Mouse (Mus musculus) brain, adult 2 months (tissue): ENCODE measurements at regions not wholly inside any gene's neighbourhood (a gene's known extent, or its start where the extent isn't known, plus 50 kb on each side); places are given as distances from the start of the nearest gene placed in this dataset.

Experiments
- DNase-seq: peaks from one replicate; pipeline ENCODE4 v3.0.0; 2011; ENCODE audit warnings: low read depth, low spot score

DNA sequence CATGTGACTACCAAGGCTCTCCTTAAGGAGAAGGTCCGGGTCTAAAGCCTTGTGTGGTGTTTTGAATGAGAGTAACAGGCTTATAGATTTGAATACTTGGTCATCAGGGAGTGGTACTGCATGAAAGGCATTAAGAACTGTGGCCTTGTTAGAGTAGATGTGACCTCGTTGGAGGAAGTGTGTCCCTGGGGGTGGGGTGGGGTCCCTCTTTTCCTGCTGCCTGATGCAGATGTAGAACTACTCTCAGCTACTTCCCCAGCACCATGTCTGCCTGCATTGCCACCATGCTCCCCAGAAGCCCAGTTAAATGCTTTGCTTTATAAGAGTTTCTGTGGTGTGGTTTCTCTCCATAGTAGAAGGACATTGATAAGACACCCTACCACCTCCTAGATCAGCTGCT is 367.9 kb downstream of the Cbln4 start:
- no peak for DNase-seq

- no peak for DNase-seq
These were observed 372.2 kb downstream of the Cbln4 start for GRCm38 (mm10) chr2:171670945-171671547.

DNA sequence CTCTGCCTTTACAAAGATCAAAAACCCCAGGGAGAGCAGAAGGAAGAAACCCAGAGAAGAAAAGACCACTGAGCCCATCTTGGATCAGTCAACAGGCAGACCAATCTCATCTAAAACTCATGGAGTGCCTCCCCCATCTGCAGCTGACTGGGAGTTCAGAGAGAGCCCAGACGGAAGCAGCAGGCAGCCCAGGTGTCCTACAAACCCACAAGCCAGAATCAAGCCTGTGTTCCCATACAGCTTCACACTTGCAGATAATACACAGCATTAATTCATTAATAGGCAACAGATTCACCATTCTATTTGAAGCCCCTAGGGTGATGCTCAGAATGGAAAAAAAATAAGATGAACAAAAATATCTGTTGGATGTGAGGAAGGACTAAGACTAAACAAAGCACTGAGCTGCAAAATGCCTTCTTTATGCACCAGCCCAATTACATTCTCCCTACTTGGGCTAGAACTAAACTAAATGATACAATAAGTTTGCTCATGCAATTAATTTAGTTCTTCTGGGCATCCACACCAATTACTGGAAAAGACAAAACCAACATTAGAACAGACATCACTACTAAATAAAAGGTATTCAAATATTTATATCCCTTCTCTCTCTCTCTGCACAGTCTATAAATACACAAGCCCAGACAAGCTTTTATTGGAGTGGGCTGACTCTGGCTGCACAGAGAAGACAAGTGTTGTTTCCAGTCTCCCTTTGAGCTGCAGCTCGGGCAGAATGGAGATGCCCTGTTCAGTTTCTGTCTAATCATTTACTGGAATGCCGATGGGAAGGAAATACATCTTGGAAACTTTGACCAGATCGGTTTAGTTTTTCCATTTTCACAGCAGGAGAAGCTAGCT is 374.2 kb downstream of the Cbln4 start:
- DNase-seq: peak; percentile 25

- DNase-seq: no peak
These were observed 380.7 kb downstream of the Cbln4 start for GRCm38 (mm10) chr2:171662571-171662970.

DNA sequence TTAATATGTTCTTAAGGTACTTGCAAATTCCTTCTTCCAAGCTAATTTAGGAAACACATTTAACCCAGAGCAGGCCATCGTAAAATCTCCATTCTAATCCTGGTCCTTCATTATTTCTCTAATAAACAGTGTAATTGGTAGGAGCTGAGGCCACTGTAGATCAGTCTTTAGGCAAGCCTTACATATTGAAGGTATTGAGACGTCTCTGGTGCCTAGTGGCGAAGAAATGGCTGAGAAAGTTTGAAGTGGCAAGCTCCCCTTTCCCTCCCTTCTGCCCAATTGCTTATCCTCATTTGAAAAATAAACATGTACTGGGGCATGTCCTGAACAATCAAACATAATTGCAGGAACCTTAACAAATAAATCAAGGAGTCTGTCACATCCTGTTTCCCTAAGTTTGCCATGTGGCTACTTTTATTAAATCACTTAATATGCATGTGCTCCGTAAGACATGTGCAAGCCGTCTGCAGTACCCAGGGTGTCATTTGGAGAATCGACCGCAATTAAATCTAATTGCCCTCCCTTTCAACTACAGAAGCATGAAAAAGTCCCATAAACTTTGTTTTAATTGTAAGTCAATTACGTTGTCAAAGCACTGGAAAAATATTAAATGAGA is 381.3 kb downstream of the Cbln4 start:
- DNase-seq: no peak

DNA sequence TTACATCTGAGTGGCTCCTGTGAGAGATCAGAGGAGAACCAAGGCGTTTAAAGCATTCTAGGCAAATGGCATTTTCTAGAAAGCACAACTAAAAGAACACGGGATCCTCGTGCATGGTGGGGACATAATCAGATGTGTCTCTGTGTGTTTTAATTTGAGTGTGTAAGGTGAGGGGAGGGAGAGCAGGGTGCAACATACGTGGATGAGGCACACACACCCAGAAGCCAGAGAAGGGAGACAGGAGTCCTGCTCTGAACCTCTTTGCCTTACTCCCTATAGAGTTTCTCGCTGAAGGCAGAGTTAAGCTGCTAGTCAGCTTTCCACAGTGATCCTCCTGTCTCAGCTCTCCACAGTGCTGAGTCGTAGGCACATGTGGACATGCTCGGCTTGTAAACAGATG is 386.1 kb downstream of the Cbln4 start:
- no peak for DNase-seq

DNA sequence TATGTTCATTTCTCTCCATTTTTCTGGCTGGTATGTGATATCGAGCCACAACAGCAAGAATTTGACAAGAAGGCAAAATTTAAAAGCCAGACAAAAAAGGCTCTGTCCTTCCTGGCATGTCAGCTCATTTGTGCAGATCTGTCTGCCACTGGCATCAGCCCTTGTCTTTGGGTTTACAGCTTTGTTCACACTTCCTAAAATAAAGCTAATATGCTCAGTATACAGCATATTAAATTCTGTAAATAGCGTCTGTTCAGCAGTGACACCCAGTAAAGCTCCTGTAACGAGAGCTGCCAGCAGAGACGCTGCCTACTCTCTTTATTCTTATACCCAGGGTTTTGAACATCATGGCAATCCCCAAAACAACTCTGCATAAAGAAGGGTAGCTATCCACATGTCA is 401.5 kb downstream of the Cbln4 start:
- DNase-seq: no peak

- no peak for DNase-seq
These were observed 402.8 kb downstream of the Cbln4 start for GRCm38 (mm10) chr2:171640478-171640877.

- DNase-seq: no peak
These were observed 404.3 kb downstream of the Cbln4 start for GRCm38 (mm10) chr2:171638931-171639330.

DNA sequence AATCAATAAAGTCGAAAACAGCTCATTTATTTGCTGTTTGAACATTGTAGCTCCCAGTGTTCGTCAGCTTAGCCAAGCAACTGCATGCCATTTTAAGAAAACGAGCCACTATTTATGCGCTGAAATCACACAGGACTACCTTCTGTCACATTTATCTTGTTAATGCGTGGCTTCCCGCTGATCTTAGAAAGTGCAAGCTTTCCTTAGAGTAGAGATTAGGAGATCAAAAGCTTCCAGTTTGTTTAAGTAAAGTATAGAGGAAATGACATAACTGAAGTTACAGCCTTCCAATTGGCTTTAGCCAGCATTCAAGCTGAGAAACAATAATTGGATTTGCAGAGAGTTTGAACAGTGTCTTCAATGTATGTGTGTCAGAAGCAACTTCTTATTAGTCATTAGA is 406.4 kb downstream of the Cbln4 start:
- DNase-seq: no peak

DNA sequence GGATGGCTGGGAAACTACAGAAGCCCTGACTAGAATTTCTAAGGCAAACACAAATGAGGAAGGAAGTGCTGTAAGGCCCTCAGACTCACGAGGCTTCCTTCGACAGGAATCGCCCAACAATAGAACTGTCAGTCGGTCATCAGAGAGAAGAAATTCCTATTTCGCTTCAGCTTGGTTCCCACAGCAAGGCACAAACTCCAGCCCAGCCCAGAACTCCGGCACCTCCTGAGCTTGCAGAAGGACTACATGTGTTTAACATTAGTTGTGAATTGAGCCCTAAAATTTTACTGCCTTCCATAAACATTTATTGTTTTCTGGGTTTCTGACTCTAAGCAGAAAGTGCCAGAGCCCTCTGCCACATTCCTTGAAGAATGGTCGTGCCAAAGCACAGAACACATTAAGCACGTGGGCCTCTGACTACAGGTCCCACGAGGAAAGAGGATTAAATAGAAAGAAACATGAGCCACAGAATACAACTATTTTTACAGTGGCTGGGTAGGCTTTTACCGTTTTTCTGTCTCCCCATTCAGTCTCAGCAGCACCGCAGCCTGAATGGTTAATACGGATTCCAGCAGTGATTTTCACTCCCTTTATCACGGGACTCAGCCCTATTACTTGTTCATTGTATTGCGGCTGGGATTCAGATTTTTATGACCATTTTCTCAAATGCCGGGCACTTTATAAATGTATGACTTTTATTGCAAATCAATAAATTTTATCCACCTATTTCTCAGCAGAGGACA is 409.7 kb downstream of the Cbln4 start:
- DNase-seq: no peak

DNA sequence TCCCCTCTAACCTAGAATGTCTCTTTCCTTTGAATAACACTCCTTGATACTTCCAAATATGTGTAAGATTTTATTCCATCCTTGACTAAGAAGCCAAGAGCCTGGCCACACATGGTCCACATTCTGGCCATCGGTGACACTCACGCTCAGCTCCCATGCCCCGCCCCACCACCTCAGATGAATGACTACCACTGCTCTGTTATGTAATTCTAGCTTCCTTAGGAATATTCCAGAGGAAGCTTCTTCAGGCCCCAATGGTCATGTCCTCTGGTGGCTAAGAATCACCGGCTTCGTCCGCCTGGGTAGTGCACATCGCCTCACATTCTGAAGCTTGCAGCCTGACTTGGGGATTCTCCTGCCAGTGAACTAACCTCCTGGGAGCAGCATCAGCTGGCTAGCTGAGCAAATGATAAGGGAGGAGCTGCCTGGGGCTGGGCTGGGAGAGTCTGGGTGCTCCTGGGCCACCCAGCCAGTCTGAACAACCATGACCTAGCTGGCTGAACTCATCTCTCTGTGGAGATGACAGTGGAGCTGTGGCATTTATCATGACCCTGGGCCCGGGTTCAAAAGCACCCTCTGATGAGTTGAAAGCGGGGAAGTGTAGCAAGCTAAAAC is 413.1 kb downstream of the Cbln4 start:
- no peak for DNase-seq

DNA sequence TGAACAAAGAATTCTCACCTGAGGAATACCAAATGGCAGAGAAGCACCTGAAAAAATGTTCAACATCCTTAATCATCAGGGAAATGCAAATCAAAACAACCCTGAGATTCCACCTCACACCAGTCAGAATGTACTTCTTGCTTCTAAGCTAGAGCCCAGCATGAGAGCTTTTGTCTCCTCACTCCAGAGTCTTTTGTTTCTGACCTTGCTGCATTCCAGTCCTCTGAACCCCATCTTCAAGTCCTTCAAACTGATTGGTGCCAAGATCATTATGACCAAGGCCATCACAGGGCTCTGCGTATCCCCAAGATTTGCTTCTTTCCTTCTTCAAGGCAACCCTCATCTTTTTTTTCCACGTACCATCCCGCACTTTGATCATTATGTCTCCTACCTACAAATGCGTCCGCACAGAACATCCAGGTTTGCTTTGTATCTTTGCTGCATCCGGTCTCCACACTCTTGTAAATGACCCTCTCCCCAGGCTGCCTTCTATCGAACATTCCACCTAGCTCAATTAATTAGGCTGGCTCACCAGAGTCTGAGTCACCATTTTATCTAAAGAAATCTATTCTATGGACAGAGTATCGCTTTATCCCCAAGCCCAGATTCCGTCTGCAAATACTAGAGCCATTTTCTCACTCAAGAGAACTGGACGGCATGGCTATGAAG is 414.9 kb downstream of the Cbln4 start:
- no peak for DNase-seq

- DNase-seq: no peak
These were observed 422.6 kb downstream of the Cbln4 start for GRCm38 (mm10) chr2:171620668-171621067.

GRCm38 (mm10) chr2:171620253-171620652 is 423.0 kb downstream of the Cbln4 start:
- no peak for DNase-seq

DNA sequence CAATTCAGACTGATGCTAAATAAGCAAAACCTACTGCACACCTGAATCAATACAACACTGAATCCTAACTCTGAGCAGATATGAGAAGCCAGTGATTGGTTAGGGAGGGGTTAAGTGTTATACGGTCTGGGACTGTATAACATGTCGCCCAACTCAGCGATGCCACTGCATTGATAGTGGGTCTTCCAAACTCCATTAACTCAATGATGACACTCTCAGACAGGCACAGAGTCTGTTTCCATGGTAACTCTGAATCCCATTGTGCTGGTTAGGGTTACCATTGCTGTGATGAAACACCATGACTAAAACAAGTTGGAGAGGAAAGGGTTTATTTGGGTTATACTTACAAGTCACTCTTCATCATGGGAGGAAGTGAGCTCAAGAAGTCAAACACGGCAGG is 424.5 kb downstream of the Cbln4 start:
- no peak for DNase-seq

- no peak for DNase-seq
These were observed 424.9 kb downstream of the Cbln4 start for GRCm38 (mm10) chr2:171618333-171618732.

DNA sequence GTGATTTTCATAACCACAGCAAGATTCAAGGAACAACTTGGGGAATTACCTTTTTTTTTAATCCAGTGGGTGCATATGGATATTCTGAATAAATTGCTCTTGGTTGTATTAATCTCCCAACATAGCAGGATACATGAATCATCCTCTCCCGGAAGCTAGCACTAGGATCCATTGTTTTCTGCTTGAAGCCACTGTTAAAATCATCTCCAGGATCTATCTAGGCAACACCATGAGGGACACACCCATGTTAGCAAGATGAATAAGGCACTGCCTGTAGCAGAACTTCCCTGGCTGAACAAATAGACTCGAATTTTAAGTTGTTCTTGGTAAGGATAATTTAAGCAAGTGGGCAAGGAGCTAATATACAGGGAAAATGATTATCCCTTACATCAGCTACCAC is 427.8 kb downstream of the Cbln4 start:
- no peak for DNase-seq

GRCm38 (mm10) chr2:171605064-171605463 is 438.2 kb downstream of the Cbln4 start:
- DNase-seq: no peak

- no peak for DNase-seq
These were observed 448.0 kb downstream of the Cbln4 start for GRCm38 (mm10) chr2:171595240-171595639.

- DNase-seq: no peak
These were observed 449.4 kb downstream of the Cbln4 start for GRCm38 (mm10) chr2:171593884-171594283.
